Mouse (Mus musculus): Measurements from ENCODE around the gene Fam129c. TPM values are rescaled to one million over a fixed set of nuclear protein-coding genes. Genes with fewer than 3 reads are reported as not detected.
A peak's percentile ranks its signal among the peaks of the same experiment; 100 is the strongest.

Gene Fam129c
- polyA plus RNA-seq, 1 experiment from 2014 or later, result 6.4 TPM

- Histone ChIP-seq H3K4me2 (ENCODE audit: low read length) (no peak overlapping the region), H3K4me3 (ENCODE audit: low read length) (no peak overlapping the region), H3K9me3 (ENCODE audit: control insufficient read depth, low read length) (peaks cover 2% of the 10 kb centered on the region; the same call in 1 of the 2 replicates), H3K36me3 (ENCODE audit: control insufficient read depth, insufficient read depth, low read length) (no peaks in the 10 kb centered on the region), H3K4me1 (ENCODE audit: control insufficient read depth, insufficient read depth, low read depth, low read length) (peaks cover 13% of the 10 kb centered on the region), H3K9ac (ENCODE audit: low read depth, low read length) (no peak overlapping the region), H3K27me3 (replicated peaks; ENCODE audit: control insufficient read depth, insufficient read depth, low read length) (peaks cover 69% of the 10 kb centered on the region), H3K27ac (ENCODE audit: low read depth, low read length) (no peak overlapping the region)
- 3% methylated on average over 15 of the region's 15 CpGs for WGBS
- peak; percentile 43; the same call in 1 of the 2 replicates for ATAC-seq
Observed at GRCm38 (mm10) chr8:71561401-71561800, 36.0 kb upstream of the Fam129c start.

GRCm38 (mm10) chr8:71562751-71563150 is 34.7 kb upstream of the Fam129c start:
- Histone ChIP-seq H3K9me3 (ENCODE audit: control insufficient read depth, low read length) (peaks cover 2% of the 10 kb centered on the region; the same call in 1 of the 2 replicates), H3K4me3 (ENCODE audit: low read length) (peak overlapping the region; percentile 32), H3K36me3 (ENCODE audit: control insufficient read depth, insufficient read depth, low read length) (no peaks in the 10 kb centered on the region), H3K9ac (ENCODE audit: low read depth, low read length) (peak overlapping the region; percentile 50), H3K27ac (ENCODE audit: low read depth, low read length) (no peak overlapping the region), H3K4me2 (ENCODE audit: low read length) (peak overlapping the region; percentile 52), H3K4me1 (ENCODE audit: control insufficient read depth, insufficient read depth, low read depth, low read length) (peaks cover 13% of the 10 kb centered on the region), H3K27me3 (replicated peaks; ENCODE audit: control insufficient read depth, insufficient read depth, low read length) (peaks cover 56% of the 10 kb centered on the region)
- peak; percentile 53; the same call in 1 of the 2 replicates for ATAC-seq
- WGBS, result 1% methylated on average over 33 of the region's 33 CpGs

GRCm38 (mm10) chr8:71563992-71564391 is 33.5 kb upstream of the Fam129c start:
- H3K9me3 ChIP-seq (ENCODE audit: control insufficient read depth, low read length), result peaks cover 2% of the 10 kb centered on the region; the same call in 1 of the 2 replicates
- H3K4me1 ChIP-seq (ENCODE audit: control insufficient read depth, insufficient read depth, low read depth, low read length), result peaks cover 16% of the 10 kb centered on the region
- no peak overlapping the region for H3K4me2 ChIP-seq (ENCODE audit: low read length)
- ATAC-seq, result no peak
- H3K9ac ChIP-seq (ENCODE audit: low read depth, low read length), result no peak overlapping the region
- 92% methylated on average over 4 of the region's 4 CpGs for WGBS
- peaks cover 44% of the 10 kb centered on the region for H3K27me3 ChIP-seq (replicated peaks; ENCODE audit: control insufficient read depth, insufficient read depth, low read length)
- no peak overlapping the region for H3K27ac ChIP-seq (ENCODE audit: low read depth, low read length)
- no peak overlapping the region for H3K4me3 ChIP-seq (ENCODE audit: low read length)
- no peaks in the 10 kb centered on the region for H3K36me3 ChIP-seq (ENCODE audit: control insufficient read depth, insufficient read depth, low read length)

GRCm38 (mm10) chr8:71566501-71566900 is 30.9 kb upstream of the Fam129c start, which contains the start of gene Nxnl1:
Nxnl1 (minus strand) TSS chr8:71566601.
- Histone ChIP-seq H3K4me2 (ENCODE audit: low read length) (no peak within 1 kb of the TSS), H3K27me3 (replicated peaks; ENCODE audit: control insufficient read depth, insufficient read depth, low read length) (peaks cover 22% of the 10 kb centered on the region), H3K36me3 (ENCODE audit: control insufficient read depth, insufficient read depth, low read length) (no peaks in the 10 kb centered on the region), H3K9ac (ENCODE audit: low read depth, low read length) (no peak within 1 kb of the TSS), H3K27ac (ENCODE audit: low read depth, low read length) (no peak within 1 kb of the TSS), H3K4me1 (ENCODE audit: control insufficient read depth, insufficient read depth, low read depth, low read length) (peaks cover 20% of the 10 kb centered on the region), H3K4me3 (ENCODE audit: low read length) (no peak within 1 kb of the TSS), H3K9me3 (ENCODE audit: control insufficient read depth, low read length) (peaks cover 2% of the 10 kb centered on the region; the same call in 1 of the 2 replicates)
- ATAC-seq, result no peak
- 79% methylated on average over 3 of the region's 3 CpGs for WGBS

GRCm38 (mm10) chr8:71567587-71567986 is 29.9 kb upstream of the Fam129c start:
- ATAC-seq, result no peak
- Histone ChIP-seq H3K4me1 (ENCODE audit: control insufficient read depth, insufficient read depth, low read depth, low read length) (peaks cover 27% of the 10 kb centered on the region), H3K4me3 (ENCODE audit: low read length) (no peak overlapping the region), H3K9me3 (ENCODE audit: control insufficient read depth, low read length) (peaks cover 2% of the 10 kb centered on the region; the same call in 1 of the 2 replicates), H3K27me3 (replicated peaks; ENCODE audit: control insufficient read depth, insufficient read depth, low read length) (peaks cover 11% of the 10 kb centered on the region), H3K27ac (ENCODE audit: low read depth, low read length) (no peak overlapping the region), H3K9ac (ENCODE audit: low read depth, low read length) (no peak overlapping the region), H3K4me2 (ENCODE audit: low read length) (no peak overlapping the region), H3K36me3 (ENCODE audit: control insufficient read depth, insufficient read depth, low read length) (no peaks in the 10 kb centered on the region)
- 70% methylated on average over 7 of the region's 7 CpGs for WGBS

GRCm38 (mm10) chr8:71568387-71568937 is 29.0 kb upstream of the Fam129c start, which contains the start of gene Slc27a1:
Slc27a1 (plus strand) TSS chr8:71568882.
- peaks cover 2% of the 10 kb centered on the region; the same call in 1 of the 2 replicates for H3K9me3 ChIP-seq (ENCODE audit: control insufficient read depth, low read length)
- H3K4me1 ChIP-seq (ENCODE audit: control insufficient read depth, insufficient read depth, low read depth, low read length), result peaks cover 32% of the 10 kb centered on the region
- peak within 1 kb of the TSS; percentile 68 for H3K4me3 ChIP-seq (ENCODE audit: low read length)
- 8% methylated on average over 13 of the region's 13 CpGs for WGBS
- ATAC-seq, result peak; percentile 13
- H3K27me3 ChIP-seq (replicated peaks; ENCODE audit: control insufficient read depth, insufficient read depth, low read length), result peaks cover 4% of the 10 kb centered on the region; the same call in 1 of the 2 replicates
- H3K36me3 ChIP-seq (ENCODE audit: control insufficient read depth, insufficient read depth, low read length), result no peaks in the 10 kb centered on the region
- H3K9ac ChIP-seq (ENCODE audit: low read depth, low read length), result peak within 1 kb of the TSS; percentile 77
- H3K4me2 ChIP-seq (ENCODE audit: low read length), result peak within 1 kb of the TSS; percentile 69
- peak within 1 kb of the TSS; percentile 90 for H3K27ac ChIP-seq (ENCODE audit: low read depth, low read length)

- Histone ChIP-seq H3K27ac (ENCODE audit: low read depth, low read length) (peak overlapping the region; percentile 90), H3K27me3 (replicated peaks; ENCODE audit: control insufficient read depth, insufficient read depth, low read length) (0 out of 2 replicates have a peak, but pooled peaks cover 4% of the 10 kb centered on the region), H3K9ac (ENCODE audit: low read depth, low read length) (peak overlapping the region; percentile 77), H3K36me3 (ENCODE audit: control insufficient read depth, insufficient read depth, low read length) (no peaks in the 10 kb centered on the region), H3K4me1 (ENCODE audit: control insufficient read depth, insufficient read depth, low read depth, low read length) (peaks cover 32% of the 10 kb centered on the region), H3K9me3 (ENCODE audit: control insufficient read depth, low read length) (peaks cover 2% of the 10 kb centered on the region; the same call in 1 of the 2 replicates), H3K4me3 (ENCODE audit: low read length) (peak overlapping the region; percentile 68), H3K4me2 (ENCODE audit: low read length) (peak overlapping the region; percentile 69)
- 16% methylated on average over 6 of the region's 6 CpGs for WGBS
- no peak for ATAC-seq
Observed at GRCm38 (mm10) chr8:71568941-71569340, 28.5 kb upstream of the Fam129c start.

DNA sequence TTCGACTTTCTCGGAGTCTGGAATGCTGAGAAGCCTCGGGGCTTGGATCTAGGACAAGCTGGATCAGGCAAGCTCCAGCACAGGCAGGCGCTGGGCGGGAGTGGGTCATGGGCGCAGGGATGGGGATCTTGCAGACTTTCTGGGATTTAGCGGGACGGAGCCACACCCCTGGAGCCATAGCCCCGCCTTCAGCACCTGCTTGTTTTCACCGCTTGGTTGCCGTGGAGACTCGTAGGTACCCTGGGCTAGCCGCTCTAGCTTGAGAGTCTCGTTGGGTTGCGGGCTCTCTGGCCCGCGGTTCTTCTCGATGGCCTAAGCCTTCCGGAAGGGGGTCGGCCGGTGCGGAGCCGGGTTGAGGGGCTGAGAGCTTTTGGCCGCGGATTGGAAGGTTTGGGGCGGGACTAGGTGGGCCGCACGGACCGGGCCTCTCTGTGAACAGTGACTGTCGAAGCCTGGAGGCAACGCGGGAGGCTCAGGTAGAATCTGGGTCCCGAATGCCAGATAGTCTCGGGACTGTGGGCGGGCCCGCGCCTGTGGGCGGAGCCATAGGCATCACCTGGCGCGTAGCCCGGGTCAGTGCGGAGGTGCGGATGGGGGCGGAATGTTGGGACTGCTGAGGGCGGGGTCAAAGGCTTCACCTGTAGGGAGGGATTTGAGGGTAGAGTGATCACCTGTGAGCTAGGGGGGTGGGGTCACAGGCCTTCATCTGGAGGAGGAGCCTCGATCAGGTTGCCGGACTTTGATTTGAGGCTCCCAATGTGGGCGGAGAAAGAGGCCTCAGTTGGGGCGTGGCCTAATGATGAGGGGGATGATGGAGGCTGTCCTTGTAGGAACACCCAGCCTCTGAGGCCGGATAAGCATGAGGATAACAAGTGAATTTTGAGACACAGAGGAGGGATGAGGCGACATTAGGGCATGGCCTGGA is 27.8 kb upstream of the Fam129c start:
- ATAC-seq, result peak; percentile 83
- H3K27me3 ChIP-seq (replicated peaks; ENCODE audit: control insufficient read depth, insufficient read depth, low read length), result 0 out of 2 replicates have a peak, but pooled peaks cover 4% of the 10 kb centered on the region
- peak overlapping the region; percentile 69 for H3K4me2 ChIP-seq (ENCODE audit: low read length)
- peak overlapping the region; percentile 68 for H3K4me3 ChIP-seq (ENCODE audit: low read length)
- peak overlapping the region; percentile 77 for H3K9ac ChIP-seq (ENCODE audit: low read depth, low read length)
- peaks cover 32% of the 10 kb centered on the region for H3K4me1 ChIP-seq (ENCODE audit: control insufficient read depth, insufficient read depth, low read depth, low read length)
- H3K9me3 ChIP-seq (ENCODE audit: control insufficient read depth, low read length), result no peaks in the 10 kb centered on the region
- H3K27ac ChIP-seq (ENCODE audit: low read depth, low read length), result peak overlapping the region; percentile 90
- no peaks in the 10 kb centered on the region for H3K36me3 ChIP-seq (ENCODE audit: control insufficient read depth, insufficient read depth, low read length)
- under 1% methylated on average over 51 of the region's 51 CpGs for WGBS

Measured in hindbrain, embryonic 16.5 days (tissue).